Mouse (Mus musculus): Measurements from ENCODE around the gene Gm17622.

DNA sequence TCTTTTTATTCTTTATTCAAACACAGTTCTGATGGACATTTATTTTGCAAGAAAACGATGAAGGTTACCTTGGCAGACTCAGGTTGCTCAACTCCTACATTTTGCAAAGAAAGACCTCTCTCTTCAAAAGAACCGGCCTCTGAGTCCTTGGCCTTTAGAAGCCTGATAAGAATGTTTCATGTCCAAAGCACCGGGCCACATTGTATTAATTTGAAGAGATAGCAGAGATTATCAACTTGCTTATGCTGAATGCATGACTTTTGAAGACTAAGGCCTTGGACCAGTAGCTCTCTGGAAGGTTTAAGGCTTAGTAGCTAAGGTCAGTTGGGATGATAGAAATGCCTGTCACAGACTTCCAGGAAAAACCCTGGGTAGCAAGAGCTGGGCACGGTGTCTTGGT is 13.3 kb upstream of the Gm17622 start:
- TF ChIP-seq CTCF (IDR thresholded peaks at IDR 0.05; ENCODE audit: low read depth) (no peak), EP300 (IDR thresholded peaks at IDR 0.05; ENCODE audit: low read depth) (no peak)

All from heart, postnatal 0 days (tissue).